Mouse (Mus musculus): ENCODE results near the gene Cdca4. TPM values are rescaled to one million over a fixed set of nuclear protein-coding genes. Genes with fewer than 3 reads are reported as not detected.

Gene Cdca4
- total RNA-seq, 2 experiments from 2014 or later = 57.9 to 67.7 TPM

DNA sequence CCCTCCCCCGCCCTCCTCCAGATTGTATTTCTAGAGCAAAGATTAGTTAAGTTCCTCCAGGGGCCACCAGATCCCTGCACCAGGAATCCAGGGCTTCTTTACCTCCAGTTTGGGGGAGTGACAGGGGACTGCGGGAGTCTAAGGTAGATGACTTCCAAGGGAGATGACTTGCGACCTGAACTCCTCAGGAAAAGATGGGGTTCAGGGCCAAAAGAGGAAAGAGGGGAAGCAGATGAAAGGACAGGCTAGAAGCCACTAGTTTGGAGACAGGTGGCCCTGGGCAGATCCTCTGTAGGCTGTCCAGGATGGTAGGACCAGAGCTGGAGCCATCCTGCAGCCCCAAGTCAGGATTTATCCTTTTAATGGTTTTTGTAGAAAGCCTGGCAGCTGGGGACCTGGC, 26.3 kb downstream of the Cdca4 start:
- no peak for ATAC-seq (ENCODE audit: poor library complexity, severe bottlenecking)

DNA sequence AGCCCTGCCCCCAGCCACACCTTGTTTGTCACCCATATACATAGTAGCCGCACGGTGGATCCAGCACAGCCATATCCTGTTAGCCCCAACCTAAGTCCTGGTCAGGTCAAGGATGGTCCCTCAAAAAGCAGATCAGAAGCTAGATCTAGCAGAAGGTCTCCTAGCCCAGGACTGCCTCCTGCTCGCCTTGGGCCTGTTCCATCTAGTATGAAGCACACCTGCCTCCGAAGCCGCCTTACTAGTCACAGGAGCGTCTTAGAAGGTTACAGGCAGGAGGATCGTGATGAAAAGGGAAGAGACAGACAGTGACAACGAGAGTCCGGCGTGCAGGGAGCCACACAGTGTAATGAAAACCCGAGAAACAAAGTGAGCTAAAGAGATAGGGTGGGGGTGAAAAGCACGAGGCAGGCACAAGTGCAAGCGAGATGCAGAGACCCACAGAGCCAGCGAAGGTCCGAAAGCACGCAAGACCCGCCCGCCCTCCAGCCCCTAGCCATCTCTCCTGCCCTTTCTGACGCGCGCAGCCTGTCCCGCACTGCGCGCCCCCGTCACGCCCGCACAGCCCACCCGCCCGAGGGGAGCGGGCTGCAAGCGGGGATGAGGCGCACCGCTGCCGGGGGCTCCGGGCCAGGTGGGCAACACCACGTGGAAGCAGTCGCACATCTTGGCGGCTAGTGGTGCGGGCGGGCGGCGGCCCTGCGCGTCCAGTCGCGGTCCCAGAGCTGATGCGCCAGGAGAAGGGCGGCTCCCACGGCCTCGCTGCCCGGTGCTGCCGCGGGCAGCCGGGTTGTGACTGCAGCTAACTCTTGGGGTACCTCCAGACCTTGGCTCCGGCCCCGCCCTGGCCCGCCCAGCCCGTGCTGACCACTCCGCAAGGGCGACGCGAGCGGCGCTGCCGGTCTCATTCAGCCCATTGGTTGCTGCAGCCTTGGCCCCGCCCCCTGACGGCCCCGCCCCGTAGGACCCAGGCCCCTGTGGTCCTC, 27.1 kb downstream of the Cdca4 start, which contains the start of gene Ahnak2:
Gene Ahnak2, minus strand, starts transcription at position 794 of the 983 bp plus-strand sequence.
- no peak for ATAC-seq (ENCODE audit: poor library complexity, severe bottlenecking)

DNA sequence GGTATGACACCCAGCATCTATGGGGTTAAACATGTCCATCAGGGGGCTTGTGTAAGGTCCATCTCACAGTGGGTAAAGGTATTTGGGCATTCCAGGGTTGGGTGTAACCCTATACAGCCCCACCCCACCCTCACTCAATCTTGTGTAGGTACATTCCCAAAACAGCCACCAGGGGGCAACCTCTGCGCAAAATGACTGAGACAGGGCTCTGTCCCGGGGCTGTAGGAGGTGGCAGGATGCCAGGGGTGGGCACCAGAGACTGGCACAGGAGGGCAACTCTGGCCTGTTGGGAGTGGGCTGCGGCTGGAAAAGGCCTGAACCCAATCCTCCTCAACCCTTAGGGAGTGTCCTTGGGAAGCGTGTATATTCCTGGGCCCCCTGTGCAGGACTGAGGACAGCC, 28.7 kb downstream of the Cdca4 start:
- peak; percentile 75 for ATAC-seq (ENCODE audit: poor library complexity, severe bottlenecking)

DNA sequence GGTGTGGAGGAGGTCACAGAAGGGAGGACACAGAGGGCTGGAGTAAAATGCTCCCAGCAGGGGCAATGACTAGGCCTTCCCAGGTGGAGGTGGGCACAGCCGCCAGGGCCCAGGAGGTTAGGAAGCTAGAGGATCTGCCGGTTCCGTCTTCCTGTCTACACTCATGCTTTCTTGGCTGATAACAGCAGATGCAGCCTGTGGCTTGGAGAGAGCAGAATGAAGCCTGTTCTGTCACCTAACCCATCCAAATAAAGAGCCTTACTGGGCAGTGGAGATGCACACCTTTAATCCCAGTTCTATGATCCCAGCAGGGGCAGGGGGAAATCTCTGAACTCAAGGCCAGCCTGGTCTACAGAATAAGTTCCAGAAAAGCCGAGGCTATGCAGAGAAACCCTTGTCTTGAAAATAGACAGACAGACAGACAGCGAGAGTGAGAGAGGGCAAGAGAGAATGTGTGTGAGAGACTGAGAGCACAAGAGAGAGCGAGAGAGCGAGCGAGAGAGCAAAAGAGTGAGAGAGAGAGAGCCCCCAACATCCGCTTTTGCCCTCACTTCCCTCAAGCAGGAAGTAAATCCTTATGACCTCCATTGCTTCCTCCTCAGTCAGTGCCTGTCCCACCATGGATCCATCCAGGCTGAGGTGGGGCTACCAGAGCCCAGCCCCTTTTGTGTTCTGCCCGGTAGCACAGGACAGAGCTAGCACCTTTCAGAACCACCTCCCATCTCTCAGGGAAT, 29.8 kb downstream of the Cdca4 start:
- ATAC-seq (ENCODE audit: poor library complexity, severe bottlenecking) = no peak

DNA sequence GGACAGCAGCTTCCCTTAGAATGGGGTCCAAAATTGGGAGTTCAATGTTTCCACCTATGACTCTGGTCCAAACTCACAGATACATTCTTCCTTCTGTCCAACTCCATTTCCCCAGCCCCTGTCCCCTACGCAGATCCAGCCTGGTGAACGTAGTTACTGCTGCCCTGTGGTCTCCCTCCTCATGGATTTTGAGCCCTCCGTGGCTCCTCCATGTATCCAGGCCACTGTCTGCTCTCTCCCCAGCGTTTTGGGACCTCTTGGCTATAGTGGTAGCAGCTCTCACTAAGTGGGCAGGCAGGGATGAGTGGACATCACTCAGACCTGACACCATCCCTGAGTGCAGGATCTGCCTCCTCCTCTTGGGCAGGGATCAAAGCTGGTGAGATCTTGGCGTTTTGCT, 30.5 kb downstream of the Cdca4 start:
- no peak for ATAC-seq (ENCODE audit: poor library complexity, severe bottlenecking)

DNA sequence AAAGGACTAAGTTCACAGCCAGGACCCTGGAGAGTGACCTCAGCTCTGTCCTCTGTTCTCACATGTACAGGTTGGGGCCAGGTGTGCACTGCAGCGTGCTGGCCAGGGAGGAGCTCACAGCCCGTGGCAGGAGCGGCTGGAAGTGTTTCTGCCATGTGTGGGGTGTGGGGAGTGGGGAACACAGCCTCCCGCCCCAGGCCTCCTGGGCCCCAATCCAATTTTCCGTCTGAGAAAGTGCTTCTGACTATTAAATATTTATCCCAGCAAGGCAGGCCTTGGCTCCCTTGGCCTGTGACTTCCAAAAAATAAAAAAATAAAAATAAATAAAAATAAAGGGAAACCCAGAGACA, 30.9 kb downstream of the Cdca4 start:
- no peak for ATAC-seq (ENCODE audit: poor library complexity, severe bottlenecking)

DNA sequence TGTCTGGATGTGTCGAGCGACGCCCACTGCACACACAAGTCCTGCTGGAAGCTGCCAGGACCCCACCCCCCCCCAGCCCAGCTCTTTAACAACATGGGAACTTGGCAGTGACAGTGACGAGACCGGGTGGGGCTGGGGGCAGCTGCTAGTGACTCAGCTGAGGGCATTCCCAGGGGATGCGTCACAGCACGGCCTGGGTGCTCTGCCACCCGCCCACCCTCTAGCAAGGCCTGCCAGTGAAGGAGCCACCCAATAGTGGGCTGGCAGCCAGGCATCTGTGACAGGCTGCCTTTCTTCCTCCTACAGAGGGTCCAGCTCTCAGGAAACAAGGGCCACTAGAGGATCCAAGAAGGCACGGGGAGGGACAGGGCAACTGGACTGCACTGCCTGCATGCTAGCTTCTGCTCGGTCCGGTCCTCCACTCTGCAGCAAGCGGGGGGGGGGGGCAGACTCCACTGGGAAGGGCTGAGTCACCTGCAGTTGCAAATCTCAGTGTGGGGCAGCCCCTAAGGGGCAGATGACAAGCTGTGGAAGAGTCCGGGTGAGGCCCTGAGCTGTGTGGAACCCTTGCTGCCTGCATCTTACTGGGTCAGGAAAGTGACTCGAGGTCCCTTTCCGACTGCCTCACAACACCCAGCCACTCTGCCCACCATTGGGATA, 31.4 kb downstream of the Cdca4 start:
- ATAC-seq (ENCODE audit: poor library complexity, severe bottlenecking) = no peak

DNA sequence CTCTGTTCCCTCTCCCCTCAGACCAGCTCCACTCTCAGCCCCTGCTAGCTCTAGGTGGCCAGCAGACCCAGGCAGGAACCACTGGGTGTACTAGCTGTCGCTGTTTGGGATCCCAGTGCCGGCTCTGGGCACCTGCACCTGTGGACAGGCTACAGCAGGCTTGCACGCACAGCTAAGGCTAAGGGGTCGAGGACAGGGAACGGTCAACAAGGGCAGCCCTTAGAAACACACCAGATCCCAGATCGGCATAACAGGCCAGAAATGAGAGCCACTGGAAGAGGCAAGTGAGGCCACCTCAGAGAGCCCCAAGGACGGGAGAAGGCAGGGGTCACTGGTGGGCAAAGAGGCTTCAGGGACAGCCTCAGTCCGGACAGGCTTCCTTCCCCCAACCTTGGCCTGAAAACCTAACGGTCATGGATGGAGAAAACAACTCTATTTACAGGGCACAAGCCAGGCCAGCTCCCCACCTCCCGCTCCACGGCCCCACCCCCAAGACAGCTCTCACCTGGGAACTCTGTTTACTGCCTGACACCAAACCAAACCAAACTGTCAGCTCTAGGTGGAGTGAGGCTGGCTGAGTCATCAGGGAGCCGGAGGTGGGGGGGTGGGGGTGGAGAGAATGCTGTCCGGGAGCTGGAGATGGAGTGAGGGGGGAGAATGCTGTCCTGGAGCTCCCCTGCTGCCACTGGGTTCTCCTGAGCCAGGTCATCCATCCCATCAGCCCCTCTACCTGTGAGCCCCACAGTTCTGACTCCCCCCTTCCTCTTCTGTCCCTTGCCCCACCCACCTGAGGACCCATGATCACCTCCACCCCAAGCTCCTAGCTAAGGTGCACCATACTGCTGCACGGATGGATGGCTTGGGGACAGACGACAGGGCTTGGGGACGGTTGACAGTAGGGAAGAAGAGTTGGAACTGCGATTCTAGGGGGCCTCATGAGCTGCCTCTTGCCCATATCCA, 32.4 kb downstream of the Cdca4 start:
- no peak for ATAC-seq (ENCODE audit: poor library complexity, severe bottlenecking)

DNA sequence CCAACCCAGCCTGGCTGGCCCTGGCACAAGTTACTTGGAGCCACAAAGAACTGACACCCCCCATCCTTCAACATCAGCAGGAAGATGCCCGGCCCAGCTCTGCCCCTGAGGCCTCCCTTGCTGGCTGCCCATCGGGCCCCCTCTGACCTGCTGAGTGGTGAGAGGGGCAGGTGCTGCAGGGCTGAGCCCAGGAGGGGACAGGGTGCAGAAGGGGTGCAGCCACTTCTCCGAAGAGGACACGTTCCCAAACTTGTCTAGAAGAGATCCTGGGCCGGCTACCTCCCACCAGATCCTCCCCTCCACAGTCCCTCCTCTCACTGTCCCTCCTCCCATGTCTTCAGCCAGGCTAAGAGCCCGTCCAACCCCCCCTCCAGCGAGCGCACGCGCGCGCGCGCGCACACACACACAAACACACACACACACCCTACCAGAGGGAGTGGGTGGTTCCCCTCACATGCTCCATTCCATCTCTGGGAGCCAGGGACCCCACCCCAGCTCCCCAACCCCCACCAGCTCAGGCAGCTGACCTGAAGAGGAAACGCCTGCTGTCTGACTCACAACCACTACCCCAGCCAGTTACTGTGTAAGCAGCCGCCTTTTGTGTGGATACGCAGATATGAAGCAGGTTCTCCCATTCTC, 33.6 kb downstream of the Cdca4 start:
- no peak for ATAC-seq (ENCODE audit: poor library complexity, severe bottlenecking)

DNA sequence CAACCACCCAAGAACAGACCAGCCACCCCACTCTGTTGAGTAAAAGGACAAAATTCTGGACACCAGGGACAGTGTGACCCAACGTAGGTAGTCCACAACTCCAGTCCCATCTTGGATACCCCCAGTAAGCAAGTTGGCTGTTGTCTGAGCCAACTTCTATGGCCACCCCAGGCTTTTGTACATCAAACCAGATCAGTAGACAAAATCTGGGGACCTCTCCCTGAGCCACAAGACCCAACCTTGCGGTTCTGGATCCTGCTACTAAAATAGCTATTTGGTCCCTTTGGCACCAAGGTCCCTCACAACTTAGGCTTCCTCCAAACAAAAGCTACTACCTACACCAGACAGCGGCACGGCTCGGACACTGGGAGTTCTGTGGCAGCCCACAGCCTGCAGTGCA, 34.2 kb downstream of the Cdca4 start:
- ATAC-seq (ENCODE audit: poor library complexity, severe bottlenecking) = no peak

DNA sequence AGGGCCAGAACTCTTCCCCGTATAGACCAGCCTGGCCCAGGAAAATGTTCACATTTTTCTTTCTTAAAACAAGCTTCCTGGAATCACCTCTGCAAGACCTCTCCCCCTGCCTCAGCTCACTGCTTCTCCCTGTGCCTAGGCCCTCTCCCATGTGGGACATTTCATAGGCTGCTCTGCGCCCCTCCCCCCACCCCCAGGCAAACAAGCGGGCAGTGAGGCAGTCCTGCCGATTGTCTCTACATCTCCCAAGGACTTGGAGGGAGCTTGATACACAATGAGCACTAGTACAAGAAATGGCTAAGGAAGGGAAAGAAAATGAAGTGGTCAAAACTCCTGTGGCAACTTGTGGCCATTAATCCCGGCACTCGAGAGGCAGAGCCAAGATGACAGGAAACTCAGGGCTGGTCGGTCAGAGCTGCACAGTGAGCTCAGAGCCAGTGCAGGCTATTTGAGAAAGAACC, 34.8 kb downstream of the Cdca4 start:
- ATAC-seq (ENCODE audit: poor library complexity, severe bottlenecking) = no peak

DNA sequence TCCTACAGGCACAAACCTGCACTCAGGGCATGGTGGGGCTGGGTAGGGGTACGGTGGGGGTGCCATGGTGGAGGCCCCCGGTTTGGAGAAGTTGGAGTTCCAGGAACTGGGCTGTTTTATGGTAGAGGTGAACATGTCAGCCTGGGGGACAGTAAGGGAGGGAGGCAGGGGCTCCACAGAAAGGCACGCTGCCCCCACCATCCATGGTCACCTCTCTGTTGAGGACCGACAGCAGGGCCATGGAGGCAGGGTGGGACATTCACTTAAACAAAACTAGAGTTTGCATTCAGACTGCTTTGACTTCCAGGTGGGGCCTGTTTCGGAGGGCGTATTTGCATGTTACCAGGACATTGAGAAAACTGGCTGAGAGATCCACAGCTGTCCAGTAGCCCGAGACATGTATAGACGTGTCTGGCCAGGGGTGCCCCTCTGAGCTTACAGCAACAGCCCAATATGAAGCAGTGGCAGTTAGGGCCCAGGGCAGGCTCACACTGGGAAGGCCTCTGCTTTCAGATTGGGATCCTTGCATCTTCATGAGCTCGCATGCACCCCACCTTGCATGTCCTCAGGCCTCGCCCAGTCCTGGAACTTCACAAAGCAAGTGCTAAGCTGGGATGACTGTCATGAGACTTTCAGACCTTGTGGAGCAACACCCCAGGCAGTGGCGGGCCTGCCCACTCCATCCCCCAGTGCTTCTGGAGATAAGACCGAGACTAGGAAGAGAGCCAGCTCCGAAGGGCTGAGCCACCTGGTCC, 35.4 kb downstream of the Cdca4 start:
- 0 out of 2 replicates have a peak, but pooled peaks have one; percentile 21 for ATAC-seq (ENCODE audit: poor library complexity, severe bottlenecking)

DNA sequence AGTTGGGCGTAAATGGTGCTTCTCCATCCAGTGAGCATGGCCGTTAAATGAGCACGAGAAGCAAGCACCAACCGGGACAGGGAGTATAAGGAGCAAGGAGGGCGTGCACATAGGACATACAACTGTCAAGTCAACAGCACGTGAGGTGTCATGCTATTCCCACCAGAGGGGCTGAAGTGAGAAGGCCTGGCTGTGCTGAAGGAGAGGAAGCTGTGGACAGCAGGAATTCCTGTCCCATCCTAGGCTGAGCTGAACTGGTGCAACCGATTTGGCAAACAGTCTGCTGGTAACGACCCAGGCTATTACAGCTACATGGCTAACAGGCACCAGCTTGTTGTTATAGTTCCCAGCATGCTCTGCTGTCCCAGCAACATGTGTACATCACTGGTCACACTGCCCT, 38.2 kb downstream of the Cdca4 start:
- ATAC-seq (ENCODE audit: poor library complexity, severe bottlenecking) = no peak

DNA sequence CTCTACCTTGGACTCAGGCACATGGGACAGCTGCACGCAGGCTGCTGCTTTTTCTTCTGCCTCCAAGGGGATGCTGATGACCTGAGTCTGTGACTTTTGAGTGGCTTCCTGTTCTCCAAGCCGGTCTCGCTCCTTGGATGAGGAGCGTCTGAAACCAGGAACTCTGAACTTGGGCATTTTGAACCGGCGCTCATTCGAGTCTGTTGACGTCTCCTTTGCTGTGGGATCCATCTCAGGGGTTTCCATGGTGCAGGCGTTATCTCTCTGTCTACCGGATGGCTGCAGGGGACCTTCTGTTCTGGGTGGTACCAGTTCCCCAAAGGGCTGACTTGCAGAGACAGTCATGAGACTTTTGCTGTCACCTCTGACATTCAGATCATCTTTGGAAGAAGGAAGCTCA, 54.7 kb downstream of the Cdca4 start:
- no peak for ATAC-seq (ENCODE audit: poor library complexity, severe bottlenecking)

DNA sequence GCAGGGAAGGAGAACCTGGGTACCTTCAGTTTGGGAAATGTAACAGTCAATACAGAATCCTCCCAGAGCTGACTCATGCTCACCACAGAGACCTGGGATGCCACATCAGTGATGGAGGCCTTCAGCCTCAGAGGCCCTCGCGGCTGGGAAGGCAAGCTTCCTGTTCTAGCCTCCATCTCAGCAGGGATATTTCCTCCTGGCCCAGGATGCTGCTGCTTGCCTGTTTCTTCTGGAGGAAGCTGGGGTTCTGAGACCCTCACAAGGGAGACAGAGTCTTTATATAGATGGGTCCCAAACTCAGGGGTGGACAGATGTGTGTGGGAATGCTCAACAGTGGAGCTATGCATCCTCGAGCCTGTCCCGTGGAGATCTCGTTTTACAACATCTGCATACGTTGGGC, 55.2 kb downstream of the Cdca4 start:
- ATAC-seq (ENCODE audit: poor library complexity, severe bottlenecking) = no peak

DNA sequence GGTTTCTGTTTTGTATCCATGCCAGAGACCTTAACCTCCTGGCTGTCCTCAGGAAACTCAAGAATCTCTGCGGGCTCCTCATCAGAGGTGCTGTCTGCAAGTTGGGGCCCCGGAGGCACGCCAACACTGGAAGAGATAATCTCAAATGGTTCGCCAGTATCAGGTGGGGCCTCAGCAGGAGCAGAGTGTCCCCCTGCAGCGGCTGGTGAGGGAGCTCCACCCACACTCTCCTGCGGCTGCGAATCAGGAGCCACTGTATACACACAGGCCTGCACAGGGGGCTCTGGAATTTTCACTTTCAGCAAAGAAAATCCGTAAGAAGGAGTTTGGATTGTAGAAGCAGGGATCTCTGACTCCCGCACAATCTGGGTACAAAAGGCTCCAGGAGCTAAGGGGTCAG, 55.9 kb downstream of the Cdca4 start:
- ATAC-seq (ENCODE audit: poor library complexity, severe bottlenecking) = no peak

DNA sequence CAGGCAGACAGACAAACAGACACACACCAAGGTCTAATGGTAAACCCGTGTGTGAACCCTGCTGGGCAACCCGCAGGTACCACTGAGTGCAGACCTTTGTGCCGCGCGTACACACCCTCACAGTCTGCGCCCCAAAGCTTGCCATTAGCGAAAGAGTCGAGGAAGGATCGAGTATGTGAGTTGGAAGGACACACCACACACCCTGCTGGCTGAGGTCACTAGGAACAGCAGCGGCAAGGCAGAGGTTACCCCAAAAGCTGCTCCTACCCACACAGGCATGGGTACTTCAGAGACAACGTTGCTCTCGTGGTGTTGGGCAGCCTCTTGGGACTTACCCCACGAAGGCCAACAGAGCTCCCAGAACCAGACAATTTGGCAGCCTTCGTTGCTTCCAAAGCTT, 56.9 kb downstream of the Cdca4 start:
- no peak for ATAC-seq (ENCODE audit: poor library complexity, severe bottlenecking)

DNA sequence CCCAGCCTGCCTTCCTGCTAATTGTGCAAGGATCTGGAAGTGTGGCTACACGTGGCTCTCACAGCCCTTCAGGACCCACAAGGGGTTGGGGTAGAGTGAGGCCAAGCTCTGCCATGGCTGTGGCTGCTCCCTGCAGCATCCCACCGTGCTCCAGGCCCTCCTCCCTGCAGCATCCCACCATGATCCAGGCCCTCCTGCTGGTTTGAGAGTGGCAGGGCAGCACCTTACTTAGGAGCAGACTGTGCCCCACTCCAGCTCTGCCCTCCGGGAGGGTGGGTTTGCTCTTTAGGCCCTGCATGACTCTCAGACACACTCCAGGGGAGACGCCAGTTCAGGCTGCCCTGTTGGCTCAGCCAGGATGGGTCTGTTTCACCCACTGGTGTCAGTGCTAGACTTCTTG, 58.8 kb downstream of the Cdca4 start:
- ATAC-seq (ENCODE audit: poor library complexity, severe bottlenecking) = no peak

Measured in megakaryocyte, adult 5-6 weeks (primary cell).